Mouse (Mus musculus) brain, adult 2 months (tissue): Measurements from ENCODE around the gene Sh2d3c.

Experiments
- DNase-seq: peaks from one replicate; pipeline ENCODE4 v3.0.0; 2011; ENCODE audit warnings: low read depth, low spot score

Sh2d3c gene

GRCm38 (mm10) chr2:32756674-32757055, 35.8 kb downstream of the Sh2d3c start:
- no peak for DNase-seq

- DNase-seq, result peak; percentile 99
These were observed 36.4 kb downstream of the Sh2d3c start, which contains the start of gene Tor2a for GRCm38 (mm10) chr2:32757056-32757845. Gene Tor2a (plus strand): TSS chr2:32757234.

- DNase-seq, result no peak
These were observed 37.6 kb downstream of the Sh2d3c start for GRCm38 (mm10) chr2:32758503-32758902.

- DNase-seq, result peak; percentile 37
These were observed 38.1 kb downstream of the Sh2d3c start for GRCm38 (mm10) chr2:32759001-32759400.

- peak; percentile 55 for DNase-seq
These were observed 40.5 kb downstream of the Sh2d3c start for GRCm38 (mm10) chr2:32761361-32761760.

GRCm38 (mm10) chr2:32761859-32762258, 41.0 kb downstream of the Sh2d3c start:
- peak; percentile 46 for DNase-seq

- DNase-seq, result no peak
These were observed 42.5 kb downstream of the Sh2d3c start for GRCm38 (mm10) chr2:32763353-32763752.

- DNase-seq, result no peak
These were observed 46.4 kb downstream of the Sh2d3c start for GRCm38 (mm10) chr2:32767241-32767640.

- peak; percentile 56 for DNase-seq
These were observed 47.9 kb downstream of the Sh2d3c start for GRCm38 (mm10) chr2:32768661-32769285.

GRCm38 (mm10) chr2:32769327-32770085, 48.7 kb downstream of the Sh2d3c start:
- DNase-seq, result no peak

GRCm38 (mm10) chr2:32771886-32772285, 51.0 kb downstream of the Sh2d3c start:
- DNase-seq, result no peak

- no peak for DNase-seq
These were observed 51.9 kb downstream of the Sh2d3c start for GRCm38 (mm10) chr2:32772626-32773279.

GRCm38 (mm10) chr2:32775359-32776074, 54.7 kb downstream of the Sh2d3c start, which contains the start of the genes Ttc16 and Ptrh1:
Gene Ttc16 (minus strand): TSS chr2:32775633.
Gene Ptrh1 (plus strand): TSS chr2:32775786.
- peak; percentile 98 for DNase-seq

- DNase-seq, result no peak
These were observed 55.3 kb downstream of the Sh2d3c start for GRCm38 (mm10) chr2:32776192-32776591.

GRCm38 (mm10) chr2:32778081-32778480, 57.2 kb downstream of the Sh2d3c start:
- DNase-seq, result no peak

GRCm38 (mm10) chr2:32779131-32779530, 58.3 kb downstream of the Sh2d3c start:
- DNase-seq, result peak; percentile 85

GRCm38 (mm10) chr2:32779714-32780113, 58.9 kb downstream of the Sh2d3c start:
- DNase-seq, result no peak

- DNase-seq, result no peak
These were observed 60.9 kb downstream of the Sh2d3c start for GRCm38 (mm10) chr2:32781710-32782109.

- DNase-seq, result peak; percentile 62
These were observed 63.3 kb downstream of the Sh2d3c start, which contains the start of gene Cfap157 for GRCm38 (mm10) chr2:32784048-32784681. Gene Cfap157 (minus strand): TSS chr2:32784428.

GRCm38 (mm10) chr2:32787176-32787575, 66.3 kb downstream of the Sh2d3c start:
- peak; percentile 73 for DNase-seq
